Mouse (Mus musculus) liver, embryonic 16.5 days (tissue): ENCODE results near the gene Slc27a1. TPM values are rescaled to one million over a fixed set of nuclear protein-coding genes. Genes with fewer than 3 reads are reported as not detected.
A peak's percentile ranks its signal among the peaks of the same experiment; 100 is the strongest.

ENCODE experiments used
- ATAC-seq: fragments of 200-750 bp; cut with Nextera tagmentation; 2 replicates; pipeline ENCODE4 v1.8.0; 2017; ENCODE audit warnings: low read depth, mild to moderate bottlenecking, moderate number of reproducible peaks, moderate library complexity
- H3K27ac ChIP-seq: fragments of 300-500 bp; sonication (generic); 2 replicates; pipeline ENCODE4 v1.5.1; 2014; ENCODE audit warnings: mild to moderate bottlenecking, low read length
- H3K27me3 ChIP-seq: fragments of 300-500 bp; sonication (generic); 2 replicates; pipeline ENCODE4 v1.6.1; 2014; ENCODE audit warnings: low read depth, low read length, mixed read lengths; ENCODE audit not compliant: control insufficient read depth, insufficient read depth
- H3K36me3 ChIP-seq: fragments of 300-500 bp; sonication (generic); 2 replicates; pipeline ENCODE4 v1.6.1; 2014; ENCODE audit warnings: mild to moderate bottlenecking; ENCODE audit not compliant: control insufficient read depth, insufficient read depth
- H3K4me1 ChIP-seq: fragments of 300-500 bp; sonication (generic); 2 replicates; pipeline ENCODE4 v1.6.1; 2014; ENCODE audit warnings: low read depth, low read length, mixed read lengths; ENCODE audit not compliant: control insufficient read depth
- H3K4me2 ChIP-seq: fragments of 300-500 bp; sonication (generic); 2 replicates; pipeline ENCODE4 v1.6.1; 2014; ENCODE audit warnings: low read depth, low read length, mixed read lengths
- H3K4me3 ChIP-seq: fragments of 300-500 bp; sonication (generic); 2 replicates; pipeline ENCODE4 v1.5.1; 2014; ENCODE audit warnings: low read depth, mild to moderate bottlenecking, low read length
- H3K9ac ChIP-seq: fragments of 300-500 bp; sonication (generic); 2 replicates; pipeline ENCODE4 v1.6.1; 2014; ENCODE audit warnings: low read depth, low read length
- H3K9me3 ChIP-seq: fragments of 300-500 bp; sonication (generic); replicated peaks from 2 replicates; pipeline ENCODE4 v1.6.1; 2016; ENCODE audit warnings: low read length; ENCODE audit not compliant: control insufficient read depth
- WGBS: fragments of 180-500 bp; shearing (Covaris S2); extraction: QIAGEN DNeasy Blood & Tissue Kit; methylation state at CpG from one replicate; pipeline ENCODE4 v1.1.7; 2014; ENCODE audit not compliant: insufficient replicate concordance; 5-methylcytosine and 5-hydroxymethylcytosine counted together
- polyA plus RNA-seq: library from polyadenylated mRNA; unstranded; fragments of >200 nt; fragmentation: Nextera tagmentation; extraction: Ambion mirVana; gene quantifications from 2 replicates; pipeline ENCODE4 v1.2.1, GENCODE M21; 2015

The Slc27a1 gene
- polyA plus RNA-seq, 1 experiment from 2014 or later: 3.2 TPM

GRCm38 (mm10) chr8:71588762-71589161 is 20.1 kb downstream of the Slc27a1 start:
- no peak for ATAC-seq
- peaks cover 19% of the 10 kb centered on the region for H3K4me1 ChIP-seq
- H3K27ac ChIP-seq: no peak overlapping the region
- H3K36me3 ChIP-seq: no peaks in the 10 kb centered on the region
- H3K9me3 ChIP-seq: no peaks in the 10 kb centered on the region
- WGBS: 70% methylated on average over 3 of the region's 3 CpGs
- H3K27me3 ChIP-seq: no peaks in the 10 kb centered on the region
- no peak overlapping the region for H3K4me2 ChIP-seq
- no peak overlapping the region for H3K9ac ChIP-seq
- H3K4me3 ChIP-seq: no peak overlapping the region

- Histone ChIP-seq H3K27ac (peak overlapping the region; percentile 94), H3K27me3 (no peaks in the 10 kb centered on the region), H3K4me3 (peak overlapping the region; percentile 73), H3K4me1 (peaks cover 22% of the 10 kb centered on the region), H3K4me2 (peak overlapping the region; percentile 93), H3K36me3 (no peaks in the 10 kb centered on the region), H3K9ac (peak overlapping the region; percentile 72), H3K9me3 (no peaks in the 10 kb centered on the region)
- 10% methylated on average over 5 of the region's 5 CpGs for WGBS
- ATAC-seq: no peak
Measured at GRCm38 (mm10) chr8:71591017-71591416, 22.3 kb downstream of the Slc27a1 start.

- no peaks in the 10 kb centered on the region for H3K9me3 ChIP-seq
- H3K4me1 ChIP-seq: peaks cover 22% of the 10 kb centered on the region
- H3K27ac ChIP-seq: peak within 1 kb of the TSS; percentile 94
- H3K9ac ChIP-seq: peak within 1 kb of the TSS; percentile 72
- H3K4me3 ChIP-seq: peak within 1 kb of the TSS; percentile 73
- H3K27me3 ChIP-seq: no peaks in the 10 kb centered on the region
- peak within 1 kb of the TSS; percentile 93 for H3K4me2 ChIP-seq
- no peaks in the 10 kb centered on the region for H3K36me3 ChIP-seq
- peak; percentile 85 for ATAC-seq
- under 1% methylated on average over 69 of the region's 71 CpGs for WGBS
Measured at GRCm38 (mm10) chr8:71591471-71592373, 23.0 kb downstream of the Slc27a1 start, which contains the start of gene Pgls. TSS of gene Pgls (plus strand) at chr8:71592176.

DNA sequence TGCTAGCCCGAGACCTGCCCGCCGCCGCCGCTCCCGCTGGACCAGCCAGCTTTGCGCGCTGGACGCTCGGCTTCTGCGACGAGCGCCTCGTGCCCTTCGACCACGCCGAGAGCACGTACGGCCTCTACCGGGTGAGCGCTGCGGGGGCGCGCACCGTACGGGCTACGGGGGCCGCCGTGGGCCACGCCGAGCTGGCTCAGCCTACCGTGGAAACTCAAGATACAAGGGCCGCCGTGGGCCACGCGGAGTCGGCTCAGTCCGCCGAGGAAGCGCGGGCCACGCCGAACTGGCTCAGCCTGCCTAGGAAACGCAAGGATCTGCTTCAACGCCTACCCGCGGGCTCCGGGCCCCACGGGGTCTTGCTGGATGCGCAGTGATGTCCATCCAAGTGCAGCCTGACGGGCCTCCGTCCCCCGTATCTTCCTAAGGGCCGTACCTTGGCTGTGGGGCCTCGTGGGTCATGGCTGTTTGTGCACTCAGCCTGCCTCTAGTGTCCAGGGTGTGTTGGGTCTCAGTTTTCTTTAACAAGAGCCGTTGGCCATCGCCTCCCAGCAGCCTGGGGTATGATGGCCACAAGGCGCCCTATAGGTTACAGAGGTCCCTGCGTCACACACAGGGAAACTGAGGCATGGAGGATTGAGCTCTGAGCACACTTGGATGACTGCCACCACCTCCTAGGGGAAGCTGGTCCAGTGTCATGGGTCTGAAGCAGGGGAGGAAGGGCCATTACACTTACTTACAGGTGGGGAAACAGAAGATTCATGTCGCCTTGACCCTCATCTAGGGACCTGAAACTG is 23.9 kb downstream of the Slc27a1 start:
- 2% methylated on average over 60 of the region's 60 CpGs for WGBS
- Histone ChIP-seq H3K4me1 (peaks cover 22% of the 10 kb centered on the region), H3K9ac (peak overlapping the region; percentile 72)

DNA sequence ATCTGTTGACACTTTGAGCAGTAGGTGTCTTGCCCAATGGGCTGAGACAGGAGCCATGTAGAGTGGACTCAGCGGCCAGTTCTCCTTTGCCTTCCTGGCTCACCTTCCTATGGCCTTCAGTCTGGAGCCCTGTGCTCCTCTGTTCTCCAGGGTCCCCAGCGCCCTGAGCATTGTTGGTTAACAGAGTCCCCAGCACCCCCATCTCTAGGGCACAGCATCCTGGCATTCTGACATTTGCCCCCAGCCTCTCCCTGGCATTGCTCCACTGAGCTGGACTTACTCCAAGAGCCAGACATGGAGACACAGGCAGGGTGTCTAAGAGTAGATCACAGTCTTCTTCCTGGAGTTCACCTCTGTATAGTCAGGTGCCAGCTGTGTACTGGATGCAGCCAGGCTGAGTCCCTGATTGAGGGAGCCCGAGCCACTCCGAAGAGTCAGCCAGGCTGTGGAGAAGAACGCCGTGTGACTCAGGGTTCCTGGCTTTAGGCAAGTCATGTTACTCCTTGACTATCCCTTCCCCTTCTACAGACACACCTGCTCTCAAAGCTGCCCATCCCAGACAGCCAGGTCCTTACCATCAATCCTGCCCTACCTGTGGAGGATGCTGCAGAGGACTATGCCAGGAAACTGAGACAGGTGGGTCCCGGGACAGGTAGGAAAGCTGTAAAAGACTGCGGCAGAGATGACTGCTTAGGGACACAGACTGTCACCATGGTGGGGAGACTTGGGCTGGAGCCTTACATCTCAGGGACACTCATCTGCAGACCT is 25.1 kb downstream of the Slc27a1 start:
- 80% methylated on average over 8 of the region's 8 CpGs for WGBS
- no peak overlapping the region for H3K4me3 ChIP-seq
- H3K9me3 ChIP-seq: no peaks in the 10 kb centered on the region
- peaks cover 22% of the 10 kb centered on the region for H3K4me1 ChIP-seq
- H3K9ac ChIP-seq: no peak overlapping the region
- no peak overlapping the region for H3K27ac ChIP-seq
- no peaks in the 10 kb centered on the region for H3K27me3 ChIP-seq
- H3K4me2 ChIP-seq: no peak overlapping the region
- H3K36me3 ChIP-seq: no peaks in the 10 kb centered on the region
- no peak for ATAC-seq

More for the DNA sequence above, 23.9 kb downstream of the Slc27a1 start:
- H3K27ac ChIP-seq: peak overlapping the region; percentile 94
- peak overlapping the region; percentile 93 for H3K4me2 ChIP-seq
- peak; percentile 64 for ATAC-seq
- no peaks in the 10 kb centered on the region for H3K9me3 ChIP-seq
- peak overlapping the region; percentile 73 for H3K4me3 ChIP-seq
- no peaks in the 10 kb centered on the region for H3K27me3 ChIP-seq
- H3K36me3 ChIP-seq: no peaks in the 10 kb centered on the region

GRCm38 (mm10) chr8:71594324-71594722 is 25.6 kb downstream of the Slc27a1 start:
- Histone ChIP-seq H3K4me1 (peaks cover 22% of the 10 kb centered on the region), H3K27ac (no peak overlapping the region), H3K27me3 (no peaks in the 10 kb centered on the region), H3K4me2 (no peak overlapping the region), H3K36me3 (no peaks in the 10 kb centered on the region), H3K9ac (no peak overlapping the region), H3K9me3 (no peaks in the 10 kb centered on the region), H3K4me3 (no peak overlapping the region)
- 71% methylated on average over 4 of the region's 4 CpGs for WGBS
- ATAC-seq: no peak

DNA sequence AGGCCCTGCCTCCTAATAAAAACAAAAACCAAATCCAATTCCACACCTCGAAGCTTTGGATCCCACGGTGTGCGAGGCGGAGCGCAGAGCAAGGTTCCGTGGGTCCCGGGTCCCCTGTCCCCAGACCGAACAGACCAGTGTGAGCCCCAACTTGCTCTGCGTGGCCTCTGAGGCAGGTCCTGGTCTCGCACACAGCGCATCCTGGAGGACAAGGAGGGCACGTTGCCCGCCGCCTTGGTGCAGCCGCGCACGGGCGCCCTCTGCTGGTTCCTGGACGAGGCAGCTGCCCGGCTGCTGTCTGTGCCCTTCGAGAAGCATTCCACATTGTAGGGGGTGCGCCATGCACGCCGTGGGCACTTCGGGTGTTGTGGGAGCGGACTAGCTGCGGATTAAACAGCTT is 27.2 kb downstream of the Slc27a1 start:
- Histone ChIP-seq H3K27ac (no peak overlapping the region), H3K36me3 (no peaks in the 10 kb centered on the region), H3K9ac (no peak overlapping the region), H3K9me3 (no peaks in the 10 kb centered on the region), H3K4me2 (no peak overlapping the region), H3K4me3 (no peak overlapping the region), H3K27me3 (no peaks in the 10 kb centered on the region; the same call in none of the 2 replicates), H3K4me1 (peaks cover 20% of the 10 kb centered on the region)
- 9% methylated on average over 27 of the region's 27 CpGs for WGBS
- ATAC-seq: no peak

GRCm38 (mm10) chr8:71596384-71596783 is 27.7 kb downstream of the Slc27a1 start:
- no peak overlapping the region for H3K9ac ChIP-seq
- ATAC-seq: no peak

More at GRCm38 (mm10) chr8:71596384-71596783, 27.7 kb downstream of the Slc27a1 start:
- Histone ChIP-seq H3K27me3 (peaks cover 3% of the 10 kb centered on the region), H3K4me2 (no peak overlapping the region), H3K4me1 (peaks cover 15% of the 10 kb centered on the region), H3K9me3 (no peaks in the 10 kb centered on the region), H3K27ac (no peak overlapping the region), H3K36me3 (no peaks in the 10 kb centered on the region), H3K4me3 (no peak overlapping the region)
- 39% methylated on average over 6 of the region's 6 CpGs for WGBS
